Mouse (Mus musculus): ENCODE results near the gene Ano4. TPM values are rescaled to one million over a fixed set of nuclear protein-coding genes. Genes with fewer than 3 reads are reported as not detected.

Gene Ano4
- polyA plus RNA-seq (2017; shearing (Covaris generic)): not detected

DNA sequence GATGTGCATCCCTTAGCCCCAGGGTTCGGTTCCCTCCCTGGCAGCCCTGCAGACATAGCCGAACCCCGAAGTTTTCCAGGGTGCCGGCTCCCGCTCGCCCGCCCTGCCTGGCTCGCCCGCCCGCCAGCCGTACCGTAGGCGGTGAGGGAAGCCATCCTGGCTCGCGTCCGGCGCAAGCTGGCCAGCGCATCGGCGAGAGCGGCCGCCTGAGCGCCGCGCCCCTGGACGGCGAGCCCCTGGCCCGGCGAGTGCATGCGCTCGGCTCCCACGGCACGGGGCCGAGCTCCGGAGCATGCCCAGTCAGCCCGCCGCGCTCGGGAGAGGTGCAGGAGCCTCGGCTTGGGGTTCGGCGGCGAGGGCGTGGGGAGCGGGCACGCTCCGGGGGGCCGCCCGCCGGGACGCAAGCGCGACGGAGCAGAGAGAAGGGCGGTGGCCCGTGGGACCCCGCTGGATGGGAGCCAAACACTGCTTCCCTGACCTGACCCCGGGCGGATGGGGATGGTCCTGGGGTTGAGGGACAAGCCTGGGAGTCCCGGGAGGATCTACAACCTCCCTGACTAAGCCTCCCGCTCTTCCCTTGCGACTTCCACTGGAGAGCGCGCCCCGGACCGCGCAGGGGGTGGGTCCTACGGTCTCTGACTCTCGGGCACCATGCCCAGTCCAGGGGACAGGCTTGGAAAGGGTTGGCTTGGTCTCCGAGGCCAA is at the start of gene Ano4:
Ano4 (minus strand) TSS at position 272 of the 705 bp plus-strand sequence.

Other genes starting within 250 kb of the Ano4 start
- 0.82 TPM for gene Gas2l3, start 99.2 kb upstream of the Ano4 start, polyA plus RNA-seq (2017; shearing (Covaris generic))
- gene Nr1h4, start 188.8 kb upstream of the Ano4 start, polyA plus RNA-seq (2017; shearing (Covaris generic)): not detected

All from inflammation-experienced regulatory T-cells, adult 16 weeks (primary cell).